Mouse (Mus musculus): ENCODE measurements around the gene Tmem86a. TPM values are rescaled to one million over a fixed set of nuclear protein-coding genes. Genes with fewer than 3 reads are reported as not detected.

The Tmem86a gene
- polyA plus RNA-seq, 1 experiment from 2014 or later: 25.6 TPM

DNA sequence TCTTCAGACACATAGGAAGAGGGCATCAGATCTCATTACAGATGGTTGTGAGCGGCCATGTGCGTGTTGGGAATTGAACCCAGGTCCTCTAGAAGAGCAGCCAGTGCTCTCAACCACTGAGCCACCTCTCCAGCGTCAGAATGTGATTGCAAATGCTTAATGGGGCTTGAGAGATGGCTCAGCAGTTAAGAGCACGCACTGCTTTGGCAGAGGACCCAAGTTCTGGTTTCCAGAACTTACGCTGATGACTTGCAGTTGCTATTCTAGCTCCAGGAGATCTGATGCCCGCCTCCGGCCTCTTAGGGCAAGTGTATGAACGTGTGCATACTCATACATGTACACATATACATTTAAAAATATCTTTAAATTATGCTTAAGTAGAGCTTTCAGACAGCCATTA, 15.0 kb upstream of the Tmem86a start:
- no peaks in the 10 kb centered on the region for H3K36me3 ChIP-seq (ENCODE audit: control insufficient read depth, insufficient read depth, low read length)
- no peak overlapping the region for H3K9ac ChIP-seq (replicated peaks; ENCODE audit: low read depth, low read length)
- no peaks in the 10 kb centered on the region for H3K9me3 ChIP-seq (ENCODE audit: control insufficient read depth, low read depth, low read length)
- ATAC-seq (ENCODE audit: insufficient number of reproducible peaks, insufficient read depth, low FRiP score, low read depth): no peak
- H3K4me1 ChIP-seq (ENCODE audit: control insufficient read depth, insufficient read depth, low read length): no peaks in the 10 kb centered on the region
- no peak overlapping the region for H3K27ac ChIP-seq (ENCODE audit: low read length)
- no peaks in the 10 kb centered on the region for H3K27me3 ChIP-seq (ENCODE audit: control insufficient read depth, insufficient read depth, low read length)
- H3K4me3 ChIP-seq (ENCODE audit: low read depth, low read length): no peak overlapping the region
- WGBS: 68% methylated on average over 8 of the region's 8 CpGs
- H3K4me2 ChIP-seq (replicated peaks; ENCODE audit: low read depth, low read length): no peak overlapping the region

DNA sequence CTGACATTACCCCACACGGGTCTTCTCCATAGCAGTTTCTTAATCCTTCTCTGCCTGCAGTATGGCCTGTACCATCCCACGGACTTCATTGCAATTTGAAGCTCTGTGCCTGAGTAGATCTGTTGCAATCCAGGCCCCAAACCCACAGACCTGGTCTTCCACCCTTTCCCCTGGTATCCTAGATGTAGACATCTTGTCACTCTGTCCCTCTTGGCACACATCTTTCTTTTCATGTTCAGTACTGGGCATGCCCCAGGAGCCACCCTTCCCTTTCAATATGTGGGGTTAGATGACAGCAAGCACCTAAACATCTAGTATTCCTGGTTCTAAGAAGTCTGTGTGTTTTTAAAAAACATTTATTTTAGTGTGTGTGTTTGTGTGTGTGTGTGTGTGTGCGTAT, 8.7 kb upstream of the Tmem86a start:
- WGBS: 86% methylated on average over 3 of the region's 3 CpGs
- H3K4me1 ChIP-seq (ENCODE audit: control insufficient read depth, insufficient read depth, low read length): no peaks in the 10 kb centered on the region
- H3K27me3 ChIP-seq (ENCODE audit: control insufficient read depth, insufficient read depth, low read length): no peaks in the 10 kb centered on the region
- no peak overlapping the region for H3K4me2 ChIP-seq (replicated peaks; ENCODE audit: low read depth, low read length)
- no peaks in the 10 kb centered on the region for H3K36me3 ChIP-seq (ENCODE audit: control insufficient read depth, insufficient read depth, low read length)
- H3K27ac ChIP-seq (ENCODE audit: low read length): no peak overlapping the region
- no peak for ATAC-seq (ENCODE audit: insufficient number of reproducible peaks, insufficient read depth, low FRiP score, low read depth)
- no peak overlapping the region for H3K4me3 ChIP-seq (ENCODE audit: low read depth, low read length)
- no peak overlapping the region for H3K9ac ChIP-seq (replicated peaks; ENCODE audit: low read depth, low read length)
- no peaks in the 10 kb centered on the region for H3K9me3 ChIP-seq (ENCODE audit: control insufficient read depth, low read depth, low read length)

DNA sequence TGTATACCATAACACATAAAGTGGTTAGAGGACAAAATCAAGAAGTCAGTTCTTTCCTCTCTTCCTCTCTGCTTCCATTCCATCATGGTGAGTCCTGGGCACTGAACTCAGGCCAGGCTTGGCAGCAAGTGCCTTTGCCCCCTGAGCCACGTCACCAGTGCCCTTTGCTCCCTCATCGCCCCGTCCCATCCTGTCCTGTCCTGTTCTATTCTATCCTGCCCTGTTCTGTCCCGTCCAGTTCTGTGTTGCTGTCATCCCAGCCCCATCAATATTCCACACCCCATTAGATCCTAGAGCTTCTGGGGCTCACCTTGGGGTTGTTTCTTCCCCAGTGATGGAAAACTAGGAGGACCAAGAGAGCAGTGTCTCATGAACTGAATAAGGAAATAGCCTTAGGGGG, 8.3 kb upstream of the Tmem86a start:
- Histone ChIP-seq H3K9ac (replicated peaks; ENCODE audit: low read depth, low read length) (no peak overlapping the region), H3K27ac (ENCODE audit: low read length) (no peak overlapping the region), H3K9me3 (ENCODE audit: control insufficient read depth, low read depth, low read length) (no peaks in the 10 kb centered on the region), H3K4me2 (replicated peaks; ENCODE audit: low read depth, low read length) (no peak overlapping the region), H3K4me3 (ENCODE audit: low read depth, low read length) (no peak overlapping the region), H3K27me3 (ENCODE audit: control insufficient read depth, insufficient read depth, low read length) (no peaks in the 10 kb centered on the region), H3K4me1 (ENCODE audit: control insufficient read depth, insufficient read depth, low read length) (no peaks in the 10 kb centered on the region), H3K36me3 (ENCODE audit: control insufficient read depth, insufficient read depth, low read length) (no peaks in the 10 kb centered on the region)
- no peak for ATAC-seq (ENCODE audit: insufficient number of reproducible peaks, insufficient read depth, low FRiP score, low read depth)
- 79% methylated on average over 4 of the region's 4 CpGs for WGBS

DNA sequence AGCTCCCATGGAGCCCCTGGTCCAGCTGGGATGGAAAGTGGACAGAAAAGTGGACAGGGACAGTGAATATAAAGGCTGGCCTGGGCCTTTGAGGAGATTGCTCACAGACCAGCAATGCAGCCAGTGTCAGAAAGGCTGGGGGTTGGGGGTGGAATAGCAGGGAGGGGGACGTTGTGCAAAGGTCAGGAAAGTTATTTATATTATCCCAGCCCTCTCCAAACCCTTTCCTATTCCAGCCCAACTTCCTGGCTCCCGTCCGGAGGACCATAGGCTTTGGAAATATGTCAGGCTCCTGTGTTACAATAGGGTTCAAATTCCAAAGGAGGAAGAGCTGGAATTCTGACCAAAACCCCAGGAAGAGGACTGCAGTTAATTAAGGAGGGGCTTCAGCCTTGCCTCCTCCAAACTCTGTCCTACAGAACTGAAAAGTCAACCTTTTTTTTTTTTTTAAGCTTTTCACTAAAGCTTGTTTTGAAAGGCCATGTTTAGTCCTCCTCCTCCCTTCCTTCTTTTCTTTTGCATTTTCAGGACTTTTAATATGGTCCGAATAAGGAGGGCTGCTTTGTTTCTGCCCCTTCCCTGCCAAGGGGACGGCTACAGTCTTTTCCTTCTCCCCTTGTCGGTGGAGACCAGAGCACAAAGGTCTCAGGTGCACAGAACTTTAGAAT, 7.4 kb upstream of the Tmem86a start:
- Histone ChIP-seq H3K4me3 (ENCODE audit: low read depth, low read length) (no peak overlapping the region), H3K4me1 (ENCODE audit: control insufficient read depth, insufficient read depth, low read length) (no peaks in the 10 kb centered on the region), H3K27ac (ENCODE audit: low read length) (peak overlapping the region; percentile 56; the same call in 1 of the 2 replicates), H3K36me3 (ENCODE audit: control insufficient read depth, insufficient read depth, low read length) (no peaks in the 10 kb centered on the region), H3K27me3 (ENCODE audit: control insufficient read depth, insufficient read depth, low read length) (no peaks in the 10 kb centered on the region), H3K4me2 (replicated peaks; ENCODE audit: low read depth, low read length) (no peak overlapping the region), H3K9ac (replicated peaks; ENCODE audit: low read depth, low read length) (no peak overlapping the region), H3K9me3 (ENCODE audit: control insufficient read depth, low read depth, low read length) (no peaks in the 10 kb centered on the region)
- 34% methylated on average over 6 of the region's 6 CpGs for WGBS
- peak; percentile 42; the same call in 1 of the 2 replicates for ATAC-seq (ENCODE audit: insufficient number of reproducible peaks, insufficient read depth, low FRiP score, low read depth)

DNA sequence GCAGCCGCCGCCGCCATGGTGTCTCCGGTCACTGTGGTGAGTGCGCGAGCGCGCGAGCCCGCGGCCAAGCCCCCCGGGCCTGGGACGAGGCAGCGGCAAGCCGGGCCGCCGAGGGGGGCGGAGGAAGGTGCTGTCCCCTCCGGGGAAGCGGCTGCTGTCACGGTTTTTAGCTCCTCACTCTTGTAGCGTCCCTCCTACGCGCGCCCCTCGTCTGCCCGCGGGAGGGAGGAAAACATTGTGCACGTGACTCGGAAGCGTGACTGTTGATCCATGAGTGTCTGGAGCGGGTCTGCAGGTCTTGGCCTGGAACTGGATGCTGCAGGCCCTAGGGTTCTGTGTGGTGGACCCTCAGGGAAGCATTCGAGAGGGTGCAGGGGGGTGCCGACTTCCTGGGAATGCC, 365 bp downstream of the Tmem86a start:
- peaks cover 14% of the 10 kb centered on the region for H3K4me1 ChIP-seq (ENCODE audit: control insufficient read depth, insufficient read depth, low read length)
- under 1% methylated on average over 34 of the region's 34 CpGs for WGBS
- H3K27ac ChIP-seq (ENCODE audit: low read length): peak overlapping the region; percentile 94
- H3K9ac ChIP-seq (replicated peaks; ENCODE audit: low read depth, low read length): peak overlapping the region; percentile 59
- H3K36me3 ChIP-seq (ENCODE audit: control insufficient read depth, insufficient read depth, low read length): peaks cover 3% of the 10 kb centered on the region; the same call in 1 of the 2 replicates
- H3K27me3 ChIP-seq (ENCODE audit: control insufficient read depth, insufficient read depth, low read length): no peaks in the 10 kb centered on the region
- H3K4me3 ChIP-seq (ENCODE audit: low read depth, low read length): peak overlapping the region; percentile 72
- peak overlapping the region; percentile 78 for H3K4me2 ChIP-seq (replicated peaks; ENCODE audit: low read depth, low read length)
- no peaks in the 10 kb centered on the region for H3K9me3 ChIP-seq (ENCODE audit: control insufficient read depth, low read depth, low read length)
- peak; percentile 64 for ATAC-seq (ENCODE audit: insufficient number of reproducible peaks, insufficient read depth, low FRiP score, low read depth)

DNA sequence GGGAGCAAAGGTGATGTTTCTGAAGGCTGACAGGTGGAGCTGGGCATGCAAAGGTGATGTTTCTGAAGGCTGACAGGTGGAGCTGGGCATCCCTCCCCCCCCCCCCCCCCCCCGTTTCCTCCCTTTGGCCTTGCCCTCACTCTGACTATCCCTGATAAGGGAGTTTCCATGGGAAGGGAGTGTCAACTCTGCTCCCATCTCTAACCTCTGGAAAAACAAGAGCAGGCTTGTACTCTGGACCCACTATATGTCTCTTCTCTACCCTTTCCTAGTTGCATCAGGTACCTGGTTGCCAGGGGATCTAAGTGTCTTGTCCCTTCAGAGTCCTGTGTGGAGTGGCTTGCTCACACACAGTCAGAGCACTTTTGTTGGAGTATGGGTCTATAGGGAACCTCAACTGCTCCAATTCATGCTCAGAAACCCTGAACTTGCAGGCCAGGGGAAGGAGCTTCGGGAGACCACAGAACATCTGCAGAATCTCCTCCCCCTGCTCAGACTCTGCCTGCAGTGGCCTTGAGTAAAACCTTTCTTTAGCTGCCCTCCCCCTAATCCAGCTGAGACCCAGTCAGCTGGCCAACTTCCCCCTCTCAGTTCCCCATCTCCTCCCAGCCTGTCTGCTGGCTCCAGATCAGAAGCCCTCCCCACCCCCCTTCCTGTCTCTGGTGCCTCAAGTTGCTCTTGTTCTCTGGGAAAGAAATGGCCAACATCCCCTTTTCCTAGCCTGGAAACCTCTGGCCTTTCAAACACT, 1.2 kb downstream of the Tmem86a start:
- no peaks in the 10 kb centered on the region for H3K9me3 ChIP-seq (ENCODE audit: control insufficient read depth, low read depth, low read length)
- peak overlapping the region; percentile 72 for H3K4me3 ChIP-seq (ENCODE audit: low read depth, low read length)
- peaks cover 14% of the 10 kb centered on the region for H3K4me1 ChIP-seq (ENCODE audit: control insufficient read depth, insufficient read depth, low read length)
- peak; percentile 26; the same call in 1 of the 2 replicates for ATAC-seq (ENCODE audit: insufficient number of reproducible peaks, insufficient read depth, low FRiP score, low read depth)
- 5% methylated on average over 1 of the region's 2 CpGs for WGBS
- H3K9ac ChIP-seq (replicated peaks; ENCODE audit: low read depth, low read length): no peak overlapping the region; the same call in 1 of the 2 replicates
- no peaks in the 10 kb centered on the region for H3K27me3 ChIP-seq (ENCODE audit: control insufficient read depth, insufficient read depth, low read length)
- H3K27ac ChIP-seq (ENCODE audit: low read length): peak overlapping the region; percentile 94
- peaks cover 3% of the 10 kb centered on the region; the same call in 1 of the 2 replicates for H3K36me3 ChIP-seq (ENCODE audit: control insufficient read depth, insufficient read depth, low read length)
- H3K4me2 ChIP-seq (replicated peaks; ENCODE audit: low read depth, low read length): peak overlapping the region; percentile 78

DNA sequence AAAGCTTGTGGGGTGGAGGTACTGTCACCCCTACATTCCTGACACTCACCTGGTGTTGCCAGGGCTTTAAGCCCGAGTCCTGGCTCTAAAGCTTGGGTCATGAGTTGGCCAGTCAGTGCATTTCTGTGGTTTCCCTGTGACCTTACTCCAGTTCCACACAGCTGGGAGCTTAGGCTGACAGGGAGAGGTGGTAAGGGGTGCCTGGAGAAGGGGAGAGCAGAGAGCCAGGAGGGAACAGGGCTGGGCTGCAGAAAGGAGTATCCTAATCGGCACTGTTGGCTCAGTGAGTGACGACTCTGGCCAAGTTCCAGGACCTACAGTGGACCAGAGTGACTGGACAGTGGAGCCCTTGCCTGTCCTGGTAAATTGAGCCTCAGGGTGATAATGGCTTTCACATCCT, 1.9 kb downstream of the Tmem86a start:
- ATAC-seq (ENCODE audit: insufficient number of reproducible peaks, insufficient read depth, low FRiP score, low read depth): no peak
- Histone ChIP-seq H3K27ac (ENCODE audit: low read length) (peak overlapping the region; percentile 94), H3K4me3 (ENCODE audit: low read depth, low read length) (peak overlapping the region; percentile 72), H3K36me3 (ENCODE audit: control insufficient read depth, insufficient read depth, low read length) (peaks cover 3% of the 10 kb centered on the region; the same call in 1 of the 2 replicates), H3K9ac (replicated peaks; ENCODE audit: low read depth, low read length) (no peak overlapping the region; the same call in 1 of the 2 replicates), H3K27me3 (ENCODE audit: control insufficient read depth, insufficient read depth, low read length) (no peaks in the 10 kb centered on the region), H3K4me2 (replicated peaks; ENCODE audit: low read depth, low read length) (peak overlapping the region; percentile 78), H3K4me1 (ENCODE audit: control insufficient read depth, insufficient read depth, low read length) (peaks cover 14% of the 10 kb centered on the region), H3K9me3 (ENCODE audit: control insufficient read depth, low read depth, low read length) (no peaks in the 10 kb centered on the region)
- WGBS: 15% methylated on average over 3 of the region's 3 CpGs

DNA sequence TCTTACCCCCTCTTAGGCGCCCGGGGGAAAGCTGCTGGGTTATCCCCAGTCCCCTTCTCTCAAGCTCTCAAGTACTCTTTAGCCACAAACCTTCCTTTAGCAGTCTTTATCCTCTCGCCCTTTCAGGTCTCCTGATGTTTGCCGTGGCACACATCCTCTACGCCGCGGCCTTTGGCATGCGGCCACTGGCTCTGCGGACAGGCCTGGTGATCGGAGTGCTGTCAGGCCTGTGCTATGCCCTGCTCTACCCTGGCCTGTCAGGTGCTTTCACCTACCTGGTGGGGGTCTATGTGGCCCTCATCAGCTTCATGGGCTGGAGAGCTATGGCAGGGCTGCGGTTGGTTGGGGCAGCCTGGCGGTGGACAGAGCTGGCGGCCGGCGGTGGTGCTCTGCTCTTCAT, 2.9 kb downstream of the Tmem86a start:
- H3K4me1 ChIP-seq (ENCODE audit: control insufficient read depth, insufficient read depth, low read length): peaks cover 14% of the 10 kb centered on the region
- WGBS: 94% methylated on average over 15 of the region's 15 CpGs
- no peak for ATAC-seq (ENCODE audit: insufficient number of reproducible peaks, insufficient read depth, low FRiP score, low read depth)
- peaks cover 3% of the 10 kb centered on the region; the same call in 1 of the 2 replicates for H3K36me3 ChIP-seq (ENCODE audit: control insufficient read depth, insufficient read depth, low read length)
- H3K27me3 ChIP-seq (ENCODE audit: control insufficient read depth, insufficient read depth, low read length): no peaks in the 10 kb centered on the region
- H3K9ac ChIP-seq (replicated peaks; ENCODE audit: low read depth, low read length): no peak overlapping the region
- no peak overlapping the region for H3K4me3 ChIP-seq (ENCODE audit: low read depth, low read length)
- no peaks in the 10 kb centered on the region for H3K9me3 ChIP-seq (ENCODE audit: control insufficient read depth, low read depth, low read length)
- H3K27ac ChIP-seq (ENCODE audit: low read length): no peak overlapping the region
- no peak overlapping the region for H3K4me2 ChIP-seq (replicated peaks; ENCODE audit: low read depth, low read length)

All from stomach, embryonic 14.5 days (tissue).